Mouse (Mus musculus): Measurements from ENCODE around the gene Igfbp5.

GRCm38 (mm10) chr1:72849037-72849436 is 25.6 kb downstream of the Igfbp5 start:
- TF ChIP-seq CTCF (IDR thresholded peaks at IDR 0.05; ENCODE audit: low read depth) (no peak), EP300 (IDR thresholded peaks at IDR 0.05; ENCODE audit: low read depth) (no peak)

Data from heart, postnatal 0 days (tissue).